Mouse (Mus musculus) left cerebral cortex, postnatal 25 days (tissue): ENCODE measurements around the gene Tmem177. TPM values are rescaled to one million over a fixed set of nuclear protein-coding genes. Genes with fewer than 3 reads are reported as not detected.

Experiments used
- DNase-seq, 2 experiments: peaks; one replicate each; pipeline ENCODE4 v3.0.0; 2022; ENCODE audit warnings: low spot score in 2 of 2, mixed read lengths in 1 of 2
- intact Hi-C: fragments of 180-260 bp; cut with DNase I; formaldehyde crosslinking; loops from one replicate; pipeline ENCODE4 v1.15.1; 2025
- total RNA-seq, 2 experiments: library from RNA; stranded (reverse); gene quantifications; 2 replicates each; pipeline ENCODE4 v1.2.3; 2021

Tmem177 gene
- total RNA-seq, 2 experiments from 2014 or later = 8.0 to 8.3 TPM

DNA sequence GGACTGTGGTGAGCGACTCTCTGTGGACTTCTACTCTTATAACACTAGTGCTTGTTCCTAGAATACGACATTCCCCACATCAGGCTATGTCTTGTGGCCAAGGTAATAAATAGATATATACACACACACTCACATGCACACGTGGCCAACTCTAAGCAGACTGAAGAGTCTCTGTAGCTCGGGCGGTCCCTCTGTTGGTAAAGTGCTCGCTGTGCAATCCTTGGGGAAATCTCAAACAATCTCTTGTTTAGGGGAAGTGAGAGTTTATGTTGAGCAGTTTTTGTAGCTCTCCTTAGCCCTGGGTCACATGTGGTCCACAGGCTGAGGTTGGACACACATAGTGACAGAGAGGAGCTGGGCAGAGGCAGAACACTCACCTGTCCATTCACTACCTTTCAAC is 20.1 kb downstream of the Tmem177 start:
- intact Hi-C loops = loop anchor here (10.0 kb wide), 1 partner anchor 158 kb away; no protein-coding TSS in a partner anchor
- no peak for DNase-seq

DNA sequence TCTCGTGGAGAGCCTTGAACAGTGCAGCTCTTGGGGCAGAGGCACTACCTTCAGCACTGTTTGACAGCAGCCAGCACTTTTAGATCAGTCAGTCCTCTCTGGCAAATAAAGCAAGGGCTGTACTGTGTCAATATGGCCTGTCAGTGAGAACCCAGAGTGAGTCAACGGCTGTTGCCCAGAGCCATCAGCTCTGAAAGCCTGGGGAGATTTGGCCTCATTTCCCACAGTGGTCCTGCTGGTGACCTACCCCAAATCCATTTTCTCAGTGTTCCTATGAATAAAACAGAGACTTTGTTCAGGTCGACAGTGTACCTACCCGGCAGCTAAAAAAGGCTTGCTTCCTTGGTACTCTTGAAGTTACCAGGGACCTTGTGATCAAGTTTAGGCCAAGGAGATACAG is 21.1 kb downstream of the Tmem177 start:
- intact Hi-C loops = loop anchor here (10.0 kb wide), 1 partner anchor 157 kb away; no protein-coding TSS in a partner anchor
- no peak for DNase-seq

DNA sequence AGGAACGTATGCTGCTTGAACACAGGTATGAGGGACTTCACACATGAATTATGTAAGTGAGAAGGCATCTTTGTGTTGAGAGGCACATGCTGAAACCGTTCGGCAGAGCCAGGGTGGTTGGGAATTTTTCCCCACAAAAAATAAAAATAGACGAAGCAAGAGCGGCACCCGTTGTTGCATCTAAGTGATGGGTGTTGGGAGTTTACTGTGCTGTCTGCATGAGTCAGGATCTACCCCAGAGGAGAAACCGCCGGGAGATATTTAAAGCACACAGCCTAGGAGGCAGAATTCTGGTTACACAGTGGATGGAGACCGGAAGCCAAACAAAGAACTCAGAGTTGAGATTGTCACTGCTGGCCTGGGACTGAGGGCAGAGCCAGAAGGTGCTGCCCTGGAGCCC is 21.9 kb downstream of the Tmem177 start:
- intact Hi-C loops = loop anchor here (10.0 kb wide), 1 partner anchor 156 kb away; no protein-coding TSS in a partner anchor
- peak; percentile 72 to 93 for DNase-seq

DNA sequence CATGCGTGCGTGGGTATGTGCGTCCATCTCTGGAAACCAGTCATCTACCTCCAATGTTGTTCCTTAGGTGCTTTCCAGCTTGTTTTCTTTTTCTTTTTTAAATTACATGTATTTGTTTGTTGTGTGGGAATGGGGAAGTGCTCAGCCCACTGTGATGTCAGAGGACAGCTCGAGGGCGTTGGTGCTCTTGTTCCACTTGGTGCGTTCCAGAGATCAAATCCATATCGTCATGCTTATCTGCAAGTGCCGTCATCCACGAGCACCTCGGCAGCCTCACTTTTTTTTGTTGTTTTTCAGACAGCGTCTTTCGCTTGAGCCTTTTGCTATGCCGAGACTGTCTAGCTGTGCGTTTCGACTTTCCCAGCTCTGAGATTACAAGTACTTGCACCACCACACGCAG is 23.7 kb downstream of the Tmem177 start:
- intact Hi-C loops = no loop called here
- no peak for DNase-seq

DNA sequence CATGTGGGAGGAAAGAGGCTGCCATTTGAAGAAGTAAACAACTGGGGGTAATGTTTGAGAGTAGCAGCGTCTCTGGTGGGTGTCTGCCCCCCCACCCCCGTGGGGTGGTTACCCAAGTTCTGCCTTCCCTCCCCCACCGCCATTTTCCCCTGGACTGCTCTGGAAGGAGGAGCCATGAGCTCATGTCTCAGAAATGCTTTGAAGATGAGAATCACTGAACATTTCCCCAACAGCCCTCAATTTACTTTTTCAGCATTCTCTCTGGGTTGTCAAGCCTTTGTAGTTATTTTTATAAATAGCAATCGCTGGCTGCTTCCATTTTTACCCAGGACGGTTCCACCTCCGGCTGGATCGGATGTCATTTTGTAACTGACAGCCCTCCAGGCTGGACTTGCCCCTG is 26.7 kb downstream of the Tmem177 start:
- intact Hi-C loops = no loop called here
- DNase-seq = peak in 1 of 2 experiments; percentile 62

DNA sequence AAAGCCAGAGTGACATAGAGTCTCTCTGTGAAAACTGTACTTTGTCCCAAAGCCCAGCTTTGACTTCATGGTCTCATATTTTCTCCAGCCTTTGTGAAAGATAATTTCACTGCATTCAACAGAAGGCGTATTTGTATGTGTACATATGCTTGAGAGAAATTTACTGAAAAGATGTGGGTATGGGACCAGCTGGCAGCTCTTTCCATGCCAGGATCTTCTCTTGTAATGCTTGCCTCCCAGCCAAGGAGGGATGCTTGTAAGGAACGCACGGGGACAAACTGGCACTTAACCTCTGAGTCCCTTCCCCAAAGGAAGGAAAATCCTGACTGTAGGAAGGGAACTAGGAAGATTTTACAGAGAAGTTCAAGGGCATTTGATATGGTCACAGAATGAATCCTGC is 28.7 kb downstream of the Tmem177 start:
- peak; percentile 45 to 86 for DNase-seq
- intact Hi-C loops = no loop called here

DNA sequence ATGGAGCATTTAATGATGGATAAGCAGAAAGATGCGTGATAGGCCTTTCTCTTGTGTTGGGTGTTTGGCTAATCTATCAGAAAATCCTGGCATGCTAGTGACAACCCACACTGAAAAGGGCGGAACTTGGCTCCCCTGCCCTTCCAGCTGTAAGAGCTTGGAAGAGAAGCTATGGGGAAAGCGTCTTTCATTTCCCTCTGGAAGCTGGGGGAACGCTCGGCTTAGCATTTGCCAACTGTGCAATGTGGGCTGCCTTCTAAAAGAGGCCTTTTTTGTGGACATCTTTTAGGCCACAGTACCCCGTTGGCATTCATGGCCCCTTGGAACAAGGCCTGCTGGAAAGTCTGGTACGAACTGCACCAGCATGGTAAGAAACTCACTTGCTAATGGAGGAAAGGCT is 34.1 kb downstream of the Tmem177 start:
- DNase-seq = peak; percentile 50 to 84

DNA sequence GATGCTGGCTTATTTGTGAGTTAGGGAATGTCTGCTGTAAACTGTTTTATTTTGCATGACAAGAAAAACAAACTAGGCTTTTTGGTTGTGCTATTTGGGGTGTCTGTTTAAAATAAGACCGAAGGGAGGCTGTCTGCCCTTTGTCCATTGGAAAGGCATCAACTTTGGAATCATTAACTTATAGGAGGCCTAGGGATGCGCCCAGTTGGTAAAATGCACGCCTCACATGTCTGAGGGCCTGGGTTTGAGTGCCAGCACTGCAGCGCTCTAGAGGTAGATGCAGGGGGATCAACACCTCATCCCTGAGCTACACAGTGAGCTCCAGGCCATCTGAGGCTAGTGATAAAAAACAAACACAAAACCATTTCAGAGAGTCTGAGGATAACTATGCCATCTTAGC is 35.5 kb downstream of the Tmem177 start:
- intact Hi-C loops = loop anchor here (5.0 kb wide), 1 partner anchor 40 kb away; the partner anchor contains the start of gene Ptpn4
- no peak for DNase-seq

More for the DNA sequence above, 34.1 kb downstream of the Tmem177 start:
- intact Hi-C loops = loop anchor here (5.0 kb wide), 1 partner anchor 42 kb away; the partner anchor contains the start of gene Ptpn4

DNA sequence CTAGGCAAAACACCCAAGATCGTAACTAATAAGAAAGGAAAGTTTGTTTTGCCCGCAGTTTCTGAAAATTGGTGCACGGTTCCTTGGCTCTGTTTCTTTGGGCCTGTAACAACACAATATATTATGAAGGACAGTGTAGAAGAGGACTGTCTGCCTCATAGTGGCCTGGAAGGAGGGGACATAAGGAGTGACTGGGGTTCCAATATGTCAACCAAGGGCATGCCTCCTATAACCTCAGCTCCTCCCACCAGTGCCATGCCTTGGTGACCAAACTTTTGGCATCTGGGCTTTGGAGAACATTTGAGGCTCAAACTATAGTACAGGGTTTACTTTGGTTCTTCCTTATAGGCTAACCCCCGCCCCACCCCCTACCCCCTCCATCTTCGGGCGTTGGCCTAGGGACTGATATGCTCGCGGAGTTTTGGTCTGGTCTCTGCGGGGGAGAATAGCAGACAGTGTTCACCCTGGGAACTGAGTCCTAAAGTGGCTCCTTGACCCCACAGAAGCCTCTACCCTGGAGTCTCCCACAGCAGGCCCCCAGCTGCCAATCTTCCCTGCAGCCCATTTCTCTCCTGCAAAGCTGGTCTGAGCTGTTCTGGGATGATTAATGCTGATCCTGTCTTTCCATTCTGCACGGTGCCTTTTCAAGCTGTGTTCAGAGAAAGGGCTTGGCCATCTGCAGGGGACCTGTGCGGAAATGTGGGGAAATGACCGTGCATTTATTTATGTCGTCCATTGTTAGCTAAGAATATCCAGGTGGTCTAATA is 44.4 kb downstream of the Tmem177 start:
- intact Hi-C loops = no loop called here
- no peak for DNase-seq

DNA sequence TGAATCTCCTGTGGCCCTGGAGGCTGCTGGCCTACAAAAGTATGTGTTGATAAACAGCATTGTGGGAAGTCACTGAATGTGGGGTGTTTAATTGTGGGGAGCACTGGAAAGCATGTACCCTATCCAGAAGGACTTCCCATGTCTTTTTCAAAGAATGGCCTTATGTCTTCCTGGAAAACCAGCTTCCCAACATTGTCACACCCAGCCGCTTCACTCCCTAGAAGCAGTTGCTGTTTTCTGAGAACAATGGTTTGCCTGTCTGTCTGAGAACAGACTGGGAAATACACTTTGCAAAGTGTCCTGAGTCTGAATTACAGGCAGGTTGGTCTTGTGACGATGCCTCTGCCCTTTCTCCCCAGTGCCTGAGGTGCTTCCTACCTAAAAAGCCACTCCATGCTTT is 45.7 kb downstream of the Tmem177 start:
- intact Hi-C loops = no loop called here

DNA sequence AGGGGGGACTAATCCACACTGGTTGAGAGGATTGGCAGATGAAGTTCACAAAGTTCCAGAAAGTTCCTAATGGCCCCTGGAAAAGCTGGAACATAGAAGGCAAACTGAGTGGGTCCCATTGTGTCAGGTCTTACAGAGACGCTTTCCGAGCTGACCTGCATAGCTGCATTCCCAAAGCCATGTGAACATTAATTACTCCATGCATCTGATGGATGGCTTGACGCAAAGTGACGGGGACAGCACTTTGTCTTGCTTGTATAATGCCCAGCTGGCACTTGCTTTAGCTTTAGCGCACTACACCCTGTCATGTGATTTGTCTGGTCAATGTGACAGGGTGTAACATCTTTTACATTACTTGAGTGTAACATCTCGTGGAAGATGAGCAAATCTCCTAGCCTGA is 47.7 kb downstream of the Tmem177 start:
- intact Hi-C loops = no loop called here
- no peak for DNase-seq

More for the DNA sequence above, 45.7 kb downstream of the Tmem177 start:
- DNase-seq = no peak

DNA sequence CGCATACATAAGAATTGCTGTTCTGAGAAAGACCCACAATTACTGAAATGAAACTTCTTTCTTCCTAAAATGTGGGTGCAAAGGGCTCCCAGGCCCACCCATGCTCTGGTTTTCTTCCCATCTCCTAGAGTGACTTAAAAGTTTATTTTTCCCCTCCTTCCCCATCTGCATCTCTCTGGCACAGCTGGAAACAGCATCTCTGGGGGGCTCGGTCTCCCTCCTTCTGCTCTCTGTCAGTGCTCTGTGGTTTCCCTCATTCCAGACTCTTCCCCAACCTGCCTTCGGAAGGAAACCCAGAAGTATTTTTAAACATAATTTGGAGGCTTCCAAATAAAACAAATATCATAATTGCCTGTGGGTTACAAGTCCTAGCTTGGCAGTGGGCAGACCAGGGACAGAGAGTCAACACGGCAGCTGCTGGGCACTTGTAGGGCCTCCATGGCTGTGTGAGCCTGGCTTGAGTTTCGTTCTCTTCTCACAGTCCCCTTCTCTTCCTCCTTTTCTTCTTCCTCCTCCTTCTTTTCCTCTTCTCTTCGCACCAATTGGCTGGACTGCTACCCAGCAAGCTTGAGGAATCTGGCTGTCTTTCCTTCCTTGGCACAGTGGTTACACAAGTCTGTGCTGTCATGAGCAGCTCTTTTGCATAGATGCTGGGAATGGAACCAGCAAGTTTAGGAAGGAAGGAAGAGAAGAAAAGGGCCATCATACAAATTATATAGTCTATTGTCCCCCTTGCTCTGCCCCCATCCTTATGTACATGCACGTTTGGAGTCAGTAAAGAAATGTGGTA is 49.3 kb downstream of the Tmem177 start:
- intact Hi-C loops = no loop called here
- DNase-seq = peak in 1 of 2 experiments; percentile 55

DNA sequence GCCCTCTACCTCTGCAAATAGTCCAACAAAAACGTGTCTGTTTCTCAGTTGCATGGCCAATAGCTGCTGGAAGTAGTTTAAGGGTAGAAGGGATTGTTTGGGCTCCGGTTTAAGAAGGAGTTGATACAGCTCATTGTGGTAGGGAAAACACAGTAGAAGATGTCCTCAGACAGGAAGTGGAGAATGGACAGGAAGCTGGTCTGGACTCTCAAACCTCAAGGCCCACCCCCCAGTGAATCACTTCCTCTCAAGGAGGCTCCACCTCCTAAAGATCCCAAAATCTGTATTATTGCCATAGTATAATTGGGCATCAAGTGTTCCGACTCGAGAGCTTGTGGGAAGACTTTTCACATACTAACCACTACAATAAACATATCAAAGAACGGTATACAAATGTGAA is 53.4 kb downstream of the Tmem177 start:
- intact Hi-C loops = no loop called here

More for the DNA sequence above, 53.4 kb downstream of the Tmem177 start:
- no peak for DNase-seq

Other genes starting within 250 kb of the Tmem177 start
- 10 to 100 TPM; 93.7 to 94.6 TPM for gene Ptpn4, start 75.6 kb downstream of the Tmem177 start, total RNA-seq
- under 1 TPM; 0.57 to 0.69 TPM for gene Cfap221, start 84.0 kb upstream of the Tmem177 start, total RNA-seq
- under 1 TPM; 0.53 to 0.62 TPM for gene Sctr, start 93.7 kb upstream of the Tmem177 start, total RNA-seq
- gene Tmem37, start 160.9 kb upstream of the Tmem177 start, total RNA-seq = 1 to 10 TPM; 1.2 to 1.3 TPM
- 100 to 1,000 TPM; 247 to 272 TPM for gene Dbi, start 207.9 kb upstream of the Tmem177 start, total RNA-seq
- 1 to 10 TPM; 6.7 to 7.4 TPM for gene 3110009E18Rik, start 208.0 kb upstream of the Tmem177 start, total RNA-seq